Mouse (Mus musculus): ENCODE data around the gene Patl1.
"Not testable (repeated sequence)": the region's sequence is repeated elsewhere in the genome, so short reads cannot be mapped to it uniquely, and the experiment has no call there.

The Patl1 gene

GRCm38 (mm10) chr19:11966201-11966636 is 54.0 kb downstream of the Patl1 start:
- in situ Hi-C loops (cut with MboI, MseI), result no loop called here

- in situ Hi-C loops (cut with MboI, MseI), result loop anchor here (10.0 kb wide), 1 partner anchor 1355 kb away; no protein-coding TSS in a partner anchor
Measured at GRCm38 (mm10) chr19:11969155-11970050, 57.2 kb downstream of the Patl1 start.

GRCm38 (mm10) chr19:11973511-11974222 is 61.5 kb downstream of the Patl1 start:
- in situ Hi-C loops (cut with MboI, MseI), result loop anchor here (10.0 kb wide), 1 partner anchor 1359 kb away; no protein-coding TSS in a partner anchor

- in situ Hi-C loops (cut with MboI, MseI), result loop anchor here (10.0 kb wide), 1 partner anchor 1359 kb away; no protein-coding TSS in a partner anchor
Measured at GRCm38 (mm10) chr19:11974223-11974540, 62.0 kb downstream of the Patl1 start.

GRCm38 (mm10) chr19:11975683-11976082 is 63.5 kb downstream of the Patl1 start:
- in situ Hi-C loops (cut with MboI, MseI), result loop anchor here (5.0 to 10.0 kb wide), 2 partner anchors 38 to 1361 kb away; no protein-coding TSS in a partner anchor

- in situ Hi-C loops (cut with MboI, MseI), result loop anchor here (5.0 to 10.0 kb wide), 2 partner anchors 40 to 1363 kb away; no protein-coding TSS in a partner anchor
Measured at GRCm38 (mm10) chr19:11977363-11977762, 65.2 kb downstream of the Patl1 start.

- in situ Hi-C loops (cut with MboI, MseI), result no loop called here
Measured at GRCm38 (mm10) chr19:11980471-11980870, 68.3 kb downstream of the Patl1 start.

- in situ Hi-C loops (cut with MboI, MseI), result not testable (repeated sequence)
Measured at GRCm38 (mm10) chr19:11984614-11985013, 72.4 kb downstream of the Patl1 start.

GRCm38 (mm10) chr19:11987841-11988240 is 75.6 kb downstream of the Patl1 start:
- in situ Hi-C loops (cut with MboI, MseI), result no loop called here

GRCm38 (mm10) chr19:11989334-11989733 is 77.1 kb downstream of the Patl1 start:
- in situ Hi-C loops (cut with MboI, MseI), result no loop called here

GRCm38 (mm10) chr19:11992034-11992433 is 79.8 kb downstream of the Patl1 start:
- in situ Hi-C loops (cut with MboI, MseI), result no loop called here

GRCm38 (mm10) chr19:11992441-11993029 is 80.3 kb downstream of the Patl1 start:
- in situ Hi-C loops (cut with MboI, MseI), result no loop called here
